ENCODE assay signal across 8 mouse cellular contexts in genomic region chr3:89764119-89764724, GRCm38 (mm10). TPM values are rescaled to one million over a fixed set of nuclear protein-coding genes. Genes with fewer than 3 reads are reported as not detected.
DNase-seq lines count a peak whose midpoint lies in the region; ATAC-seq and TF ChIP-seq lines count a peak whose summit lies in the region.

Gene Chrnb2, minus strand, starts transcription at chr3:89764632.

- WGBS in hindbrain, embryonic 14.5 days, result under 1% methylated on average over 36 of the region's 36 CpGs

- peaks cover 38% of the 10 kb centered on the region for H3K36me3 ChIP-seq in hindbrain, embryonic 14.5 days (replicated peaks; ENCODE audit: control insufficient read depth, insufficient read depth)

- H3K27me3 ChIP-seq in hindbrain, embryonic 14.5 days (ENCODE audit: control insufficient read depth, insufficient read depth, low read length), result no peaks in the 10 kb centered on the region

- H3K27ac ChIP-seq in gastrocnemius, adult 2 months, result no peak within 1 kb of the TSS
- H3K27ac ChIP-seq in hindbrain, embryonic 14.5 days, result peak within 1 kb of the TSS; percentile 91
- H3K27ac ChIP-seq in left cerebral cortex, adult 2 months, result peak within 1 kb of the TSS; percentile 81

- peak within 1 kb of the TSS; percentile 78 for H3K4me2 ChIP-seq in hindbrain, embryonic 14.5 days (replicated peaks)

- peak; percentile 94 for DNase-seq in ZHBTc4 (ENCODE audit: low read depth, low spot score)
- peak; percentile 65 to 68 for DNase-seq in cerebellum, postnatal 36 days
- peak; percentile 83 for DNase-seq in gastrocnemius, adult 2 months
- DNase-seq in hindbrain, embryonic 14.5 days (ENCODE audit: low spot score), result peak; percentile 73
- peak; percentile 47 to 62 for DNase-seq in left cerebral cortex, adult 2 months (ENCODE audit: extremely low spot score in 1 of 2, low spot score in 2 of 2)
- DNase-seq in lung, postnatal 4 days, result peak; percentile 87
- peak; percentile 88 for DNase-seq in retina, postnatal 1 day
- DNase-seq in urinary bladder, adult 2 months (ENCODE audit: low spot score), result peak; percentile 60

- intact Hi-C loops in gastrocnemius, adult 2 months (cut with DNase I), result no loop called here
- intact Hi-C loops in left cerebral cortex, adult 2 months (cut with DNase I), result no loop called here

- ATAC-seq in hindbrain, embryonic 14.5 days (ENCODE audit: low FRiP score), result peak; percentile 85

- H3K4me1 ChIP-seq in hindbrain, embryonic 14.5 days (replicated peaks; ENCODE audit: control insufficient read depth, insufficient read depth, low read length), result peaks cover 40% of the 10 kb centered on the region

- H3K9me3 ChIP-seq in hindbrain, embryonic 14.5 days (ENCODE audit: control insufficient read depth, low read length), result no peaks in the 10 kb centered on the region

- no peak within 1 kb of the TSS for H3K4me3 ChIP-seq in gastrocnemius, adult 2 months
- peak within 1 kb of the TSS; percentile 71 for H3K4me3 ChIP-seq in hindbrain, embryonic 14.5 days (replicated peaks; ENCODE audit: low read length)
- H3K4me3 ChIP-seq in left cerebral cortex, adult 2 months, result peak within 1 kb of the TSS; percentile 56

- no peak for TF ChIP-seq CTCF in gastrocnemius, adult 2 months (IDR thresholded peaks at IDR 0.05)
- no peak for TF ChIP-seq CTCF in left cerebral cortex, adult 2 months (IDR thresholded peaks at IDR 0.05)

- H3K9ac ChIP-seq in hindbrain, embryonic 14.5 days, result peak within 1 kb of the TSS; percentile 87

RNA-seq across cellular contexts. Expression of gene Chrnb2, which starts in this region (rescaled TPM):
- total RNA-seq in gastrocnemius, adult 2 months (2021), result under 1 TPM; 0.08 to 0.11 TPM
- 26.0 and 29.1 TPM in 2 replicates for polyA plus RNA-seq in hindbrain, embryonic 14.5 days (2014; fragmentation: Nextera tagmentation; extraction: Ambion mirVana)
- total RNA-seq in left cerebral cortex, adult 2 months (2021), result 10 to 100 TPM; 29.0 to 29.3 TPM
- 1.1 and 1.3 TPM in 2 replicates for polyA plus RNA-seq in urinary bladder, adult 2 months (2012; rRNA removed)

Comparison
In these comparisons a context has a peak if more than half of its experiments do, and no peak if none do; other contexts are left out.
1. RNA of gene Chrnb2 (total RNA-seq): 29.0 to 29.3 TPM in left cerebral cortex, adult 2 months; 0.08 to 0.11 TPM in gastrocnemius, adult 2 months; every median in the first group is over 10 times any median in the second.
2. RNA of gene Chrnb2 (polyA plus RNA-seq): 26.0 to 29.1 TPM in hindbrain, embryonic 14.5 days; 1.1 to 1.3 TPM in urinary bladder, adult 2 months; every median in the first group is over 10 times any median in the second.
3. Peak in DNase-seq in gastrocnemius, adult 2 months; RNA of the gene not detected or under 1 TPM.
4. Peak in every context shown above with its lines, with median percentiles within 50 percentile points of each other: DNase-seq.